Mouse (Mus musculus): Measurements from ENCODE around the gene Zfp408.

The Zfp408 gene

DNA sequence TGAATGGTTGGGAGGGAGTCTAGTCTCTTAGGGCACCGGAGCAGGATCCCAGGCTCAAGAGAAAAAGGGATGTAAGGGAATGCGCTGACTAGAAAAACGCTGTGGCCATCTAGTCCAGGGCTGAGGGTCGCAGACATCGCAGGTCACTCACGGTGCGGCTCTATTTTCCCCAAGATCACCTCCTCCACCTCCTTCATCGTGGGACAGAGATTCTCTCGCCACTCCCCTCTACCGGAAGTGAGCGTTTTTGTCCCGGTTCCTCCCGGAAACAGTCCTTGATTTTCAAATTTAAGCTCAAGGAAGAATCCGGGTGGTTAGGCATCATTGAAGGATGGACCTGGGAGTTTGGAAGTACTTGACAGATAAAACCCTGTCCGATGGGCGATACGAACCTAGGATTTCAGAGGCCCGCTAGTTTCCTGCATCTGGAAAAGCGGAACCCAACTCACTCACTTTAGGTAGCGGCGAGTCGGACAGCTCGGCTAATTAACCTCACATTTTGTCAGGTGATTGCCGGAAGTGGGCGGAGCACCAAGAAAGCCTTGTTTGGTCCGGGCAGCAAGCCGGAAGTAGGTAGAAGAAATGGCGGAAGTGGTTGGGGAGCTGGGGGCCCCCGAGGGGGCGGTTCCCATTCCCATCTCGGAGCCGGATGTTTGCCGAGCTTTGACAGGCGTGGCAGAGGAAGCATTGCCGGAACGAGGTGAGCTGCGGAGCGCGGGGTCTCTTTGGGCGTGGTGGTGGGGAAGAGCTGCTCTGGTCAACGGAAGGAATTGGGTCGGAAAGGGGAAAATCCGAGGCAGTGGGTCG, at the start of gene Zfp408, which contains the start of gene Arhgap1:
Zfp408 (minus strand) TSS at position 239 of the 807 bp plus-strand sequence.
Arhgap1 (plus strand) TSS at position 308 of the 807 bp plus-strand sequence.
- in situ Hi-C loops (cut with MboI; ENCODE audit: low sequenced_read_pairs) = no loop called here

DNA sequence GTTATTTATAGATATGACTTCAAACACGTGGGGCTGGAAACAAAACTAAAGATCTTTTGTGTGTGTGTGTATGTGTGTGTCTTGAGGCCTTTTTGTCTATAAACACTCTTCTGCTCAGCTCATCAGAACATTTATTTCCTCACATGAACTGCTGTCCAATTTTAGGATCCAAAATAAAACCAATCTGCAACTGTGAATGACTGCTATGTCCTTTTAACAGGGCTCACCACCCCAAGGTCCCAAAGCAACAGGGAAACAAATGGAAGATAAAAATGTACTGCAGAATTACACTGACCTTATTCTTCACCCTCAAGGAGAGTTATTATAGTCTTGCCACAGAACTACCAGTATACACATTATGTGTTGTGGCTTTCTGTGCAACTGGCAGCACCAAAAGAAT, 49.6 kb upstream of the Zfp408 start:
- in situ Hi-C loops (cut with MboI; ENCODE audit: low sequenced_read_pairs) = no loop called here

DNA sequence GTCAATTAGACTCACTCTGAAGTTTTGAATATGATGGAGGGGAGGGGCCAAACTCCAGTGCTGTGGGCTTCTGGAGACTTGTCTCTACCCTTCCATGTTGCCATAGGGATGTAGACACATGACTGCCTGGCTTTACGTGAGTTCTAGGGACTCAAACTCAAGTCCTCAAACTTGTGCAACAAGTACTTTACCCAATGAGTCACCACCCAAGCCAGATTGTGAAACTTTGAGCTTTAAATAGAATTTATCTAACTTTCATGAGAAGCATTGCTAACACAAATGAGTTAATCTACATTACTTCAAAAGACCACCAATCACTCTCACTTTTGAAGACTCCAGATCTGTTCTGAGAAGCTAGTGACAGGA, 46.6 kb upstream of the Zfp408 start:
- in situ Hi-C loops (cut with MboI; ENCODE audit: low sequenced_read_pairs) = no loop called here

DNA sequence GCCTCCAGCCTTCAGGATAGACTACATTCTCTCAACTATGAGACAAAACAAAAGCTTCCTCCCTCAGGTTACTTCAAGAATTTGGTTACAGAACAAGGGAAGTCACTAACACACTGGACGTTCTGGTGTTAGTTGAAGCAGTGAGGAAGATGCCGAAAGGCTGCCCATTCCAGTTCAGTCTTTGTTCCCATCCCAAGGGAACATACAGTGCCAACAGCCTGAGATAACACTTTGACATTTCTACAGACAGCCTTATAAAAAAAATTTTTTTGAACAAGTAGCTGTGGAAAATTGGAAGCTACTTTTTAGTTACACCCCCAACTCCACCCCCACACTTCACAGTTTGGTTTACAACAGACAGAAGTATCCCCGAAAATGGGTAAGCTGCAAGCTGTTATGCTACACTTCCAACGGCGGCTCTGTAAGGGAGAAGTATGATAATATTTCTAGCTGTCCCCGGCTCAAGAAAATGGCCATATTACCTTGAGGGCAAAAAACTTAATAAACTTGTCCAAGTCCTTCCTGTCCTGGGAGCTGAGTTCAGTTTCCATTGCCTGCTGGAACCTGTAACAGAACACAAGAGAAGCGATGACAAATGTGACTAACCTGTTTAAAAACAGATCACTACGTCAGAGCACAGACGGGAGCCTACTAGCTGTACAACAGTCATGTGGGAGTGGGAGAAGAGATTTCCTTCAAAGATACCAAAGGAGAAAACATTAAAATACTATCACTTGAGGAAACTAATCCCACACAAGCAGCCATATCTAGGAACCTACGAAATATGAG, 46.0 kb upstream of the Zfp408 start:
- in situ Hi-C loops (cut with MboI; ENCODE audit: low sequenced_read_pairs) = no loop called here

DNA sequence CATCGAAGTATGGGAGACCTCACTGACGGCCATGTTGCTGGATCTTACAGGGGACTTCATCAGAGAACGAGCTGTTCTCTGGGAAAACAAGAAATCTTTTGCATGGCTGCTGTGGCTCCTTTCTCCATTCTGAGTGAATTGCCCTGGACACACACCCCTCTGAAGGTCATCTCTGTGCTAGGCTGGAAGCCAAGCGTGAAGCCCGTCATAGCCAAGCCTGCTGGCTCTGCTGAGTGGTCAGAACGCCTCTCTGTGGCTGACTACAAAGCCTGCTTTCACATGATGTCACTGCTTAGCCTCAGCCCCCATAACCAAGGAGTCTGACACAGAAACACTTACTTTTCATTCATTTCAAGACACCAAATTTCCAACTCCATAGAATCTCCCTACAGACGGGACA, 39.9 kb upstream of the Zfp408 start:
- in situ Hi-C loops (cut with MboI; ENCODE audit: low sequenced_read_pairs) = no loop called here

DNA sequence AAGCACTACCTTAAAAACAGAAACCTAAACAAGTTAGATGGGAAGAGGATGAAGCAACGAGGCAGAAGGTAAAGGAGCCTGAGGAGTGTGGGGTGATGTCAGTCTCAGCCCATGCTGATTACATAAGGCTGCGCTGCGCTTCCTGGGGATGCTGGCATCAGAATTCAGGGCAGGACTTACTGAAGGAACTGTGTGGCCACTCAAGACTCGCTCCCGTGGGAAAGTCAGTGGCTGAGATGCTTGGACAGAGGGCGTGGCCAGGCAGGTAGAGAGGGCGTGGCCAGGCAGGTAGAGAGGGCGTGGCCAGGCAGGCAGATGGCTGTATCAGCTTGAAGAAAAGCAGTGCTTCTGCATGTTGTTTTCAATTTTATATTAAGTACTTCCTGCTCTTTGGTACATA, 34.3 kb upstream of the Zfp408 start:
- in situ Hi-C loops (cut with MboI; ENCODE audit: low sequenced_read_pairs) = no loop called here

DNA sequence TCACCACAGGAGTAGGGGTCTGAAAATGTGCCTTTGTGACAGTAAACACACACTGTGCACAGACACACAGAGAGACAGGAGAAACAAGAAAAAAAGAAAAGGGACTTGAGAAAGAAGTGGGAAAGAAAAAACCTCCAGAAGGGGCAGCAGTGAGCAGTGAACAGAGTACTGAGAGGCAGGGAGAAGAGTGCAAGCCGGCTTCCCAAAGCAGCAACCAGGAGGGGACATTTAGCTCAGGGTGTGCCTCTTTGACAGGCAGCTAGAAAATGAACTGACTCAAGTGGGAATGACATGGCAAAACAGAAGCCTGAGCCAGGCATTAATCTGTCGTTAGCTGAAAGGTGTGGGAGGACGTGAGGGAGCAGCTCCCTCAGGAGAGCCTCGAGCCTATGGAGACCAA, 33.3 kb upstream of the Zfp408 start:
- in situ Hi-C loops (cut with MboI; ENCODE audit: low sequenced_read_pairs) = no loop called here

DNA sequence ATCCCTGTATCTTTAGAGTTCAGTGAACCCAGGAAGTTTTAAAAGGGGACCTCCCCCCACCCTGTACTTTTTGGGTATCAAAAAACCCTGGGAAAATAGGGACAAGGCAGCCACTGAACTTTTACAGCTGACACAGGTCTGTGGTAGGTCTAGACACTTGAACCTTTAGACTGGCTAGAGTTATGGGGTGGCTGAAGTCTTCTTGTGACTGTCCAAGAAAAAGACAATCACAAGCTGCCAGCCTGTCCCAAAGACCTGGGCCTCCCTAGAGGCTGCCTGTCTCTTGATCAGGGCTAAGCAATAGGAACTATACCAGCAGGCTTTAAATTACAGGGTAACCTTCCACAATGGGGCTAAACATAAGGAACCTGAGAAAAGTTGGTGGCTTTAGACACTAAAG, 27.4 kb upstream of the Zfp408 start:
- in situ Hi-C loops (cut with MboI; ENCODE audit: low sequenced_read_pairs) = no loop called here

DNA sequence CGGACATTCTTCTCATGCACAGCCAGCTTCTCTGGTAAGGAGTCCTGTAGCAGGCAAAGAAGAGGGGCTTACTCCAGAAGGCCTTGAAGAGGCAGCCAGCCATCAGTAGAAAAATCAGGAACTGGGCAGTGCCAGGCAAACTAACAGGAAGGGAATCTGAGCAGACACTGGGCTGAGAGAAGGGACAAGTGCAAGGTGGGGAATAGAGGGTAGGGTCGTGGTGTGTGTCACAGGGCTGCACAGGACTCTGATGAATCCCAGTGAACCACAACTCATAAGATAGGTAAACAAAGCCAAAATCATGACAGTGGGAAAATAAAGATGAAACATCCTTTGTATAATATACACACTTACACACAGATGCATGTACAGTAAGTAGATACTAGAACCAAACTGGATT, 26.8 kb upstream of the Zfp408 start:
- in situ Hi-C loops (cut with MboI; ENCODE audit: low sequenced_read_pairs) = no loop called here

DNA sequence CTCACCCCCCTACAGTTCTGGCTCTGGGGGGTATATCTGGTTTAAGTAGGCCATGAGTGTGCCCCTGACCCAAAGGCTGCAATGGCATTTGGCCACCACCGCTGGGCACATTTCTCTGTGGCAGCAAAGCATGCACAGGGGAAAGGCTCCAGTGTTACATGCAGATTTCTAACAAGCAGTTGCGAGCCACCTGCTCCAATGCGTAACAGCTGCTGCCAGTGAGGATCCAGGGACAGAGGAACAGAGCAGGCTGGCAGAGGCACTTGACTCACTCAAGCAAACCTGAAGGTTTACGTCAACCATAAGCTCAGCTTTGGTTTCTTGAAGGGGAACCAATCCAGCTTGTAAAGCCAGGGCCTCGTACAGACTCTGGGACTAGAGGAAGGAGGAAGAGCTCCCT, 25.3 kb upstream of the Zfp408 start:
- in situ Hi-C loops (cut with MboI; ENCODE audit: low sequenced_read_pairs) = no loop called here

DNA sequence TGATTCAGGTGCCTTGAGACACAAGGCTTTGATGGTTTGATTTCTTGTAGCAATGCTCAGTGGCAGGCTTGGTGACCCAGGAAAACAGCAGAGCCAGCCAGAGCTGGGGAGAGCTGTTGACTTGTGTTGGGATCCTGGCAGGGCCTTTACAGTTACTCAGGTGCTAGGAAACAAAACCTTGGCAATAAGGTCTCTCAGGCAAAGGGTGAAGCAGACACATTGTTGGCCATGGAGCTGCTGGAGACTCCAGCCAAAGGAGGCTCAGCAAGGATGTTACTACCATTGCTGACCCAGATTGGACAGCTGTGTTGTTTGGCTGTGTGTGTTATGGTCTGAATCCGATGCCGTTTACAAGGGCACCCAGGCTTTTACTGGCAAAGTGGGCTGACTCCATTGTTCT, 24.0 kb upstream of the Zfp408 start:
- in situ Hi-C loops (cut with MboI; ENCODE audit: low sequenced_read_pairs) = no loop called here

DNA sequence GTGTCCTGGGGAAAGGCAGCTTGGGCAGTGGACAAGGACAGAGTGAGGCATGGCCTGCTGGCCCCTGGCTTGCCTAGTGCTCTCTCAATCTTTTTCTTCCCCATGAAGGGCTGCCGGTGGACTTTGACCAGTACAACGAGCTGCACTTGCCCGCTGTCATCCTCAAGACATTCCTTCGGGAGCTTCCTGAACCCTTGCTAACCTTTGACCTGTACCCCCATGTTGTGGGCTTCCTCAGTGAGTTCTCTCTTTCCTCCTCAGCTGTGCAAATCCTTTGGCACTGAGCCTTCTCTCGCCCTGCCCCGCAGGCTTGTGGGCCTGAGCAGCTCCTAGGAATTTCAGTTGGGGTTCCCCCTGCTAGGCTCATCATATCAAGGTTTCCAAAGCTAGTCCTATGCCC, 20.4 kb upstream of the Zfp408 start:
- in situ Hi-C loops (cut with MboI; ENCODE audit: low sequenced_read_pairs) = no loop called here

DNA sequence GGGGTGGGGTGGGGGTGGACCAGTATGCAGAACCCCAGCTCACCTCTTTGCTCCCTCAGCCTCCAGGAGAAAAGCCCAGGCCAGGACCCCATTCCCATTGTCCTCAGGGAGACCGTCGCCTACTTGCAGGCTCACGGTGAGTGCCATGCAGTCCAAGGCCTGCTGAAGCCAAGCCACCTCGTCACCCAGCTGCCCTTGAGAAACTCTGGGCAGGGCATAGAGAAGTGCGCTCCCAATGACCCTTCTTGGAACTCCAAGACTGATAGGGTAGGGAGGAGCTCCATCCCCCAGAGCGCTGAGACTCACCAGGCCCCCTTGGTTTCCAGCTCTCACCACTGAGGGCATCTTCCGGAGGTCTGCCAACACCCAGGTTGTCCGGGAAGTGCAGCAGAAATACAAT, 19.7 kb upstream of the Zfp408 start:
- in situ Hi-C loops (cut with MboI; ENCODE audit: low sequenced_read_pairs) = no loop called here

DNA sequence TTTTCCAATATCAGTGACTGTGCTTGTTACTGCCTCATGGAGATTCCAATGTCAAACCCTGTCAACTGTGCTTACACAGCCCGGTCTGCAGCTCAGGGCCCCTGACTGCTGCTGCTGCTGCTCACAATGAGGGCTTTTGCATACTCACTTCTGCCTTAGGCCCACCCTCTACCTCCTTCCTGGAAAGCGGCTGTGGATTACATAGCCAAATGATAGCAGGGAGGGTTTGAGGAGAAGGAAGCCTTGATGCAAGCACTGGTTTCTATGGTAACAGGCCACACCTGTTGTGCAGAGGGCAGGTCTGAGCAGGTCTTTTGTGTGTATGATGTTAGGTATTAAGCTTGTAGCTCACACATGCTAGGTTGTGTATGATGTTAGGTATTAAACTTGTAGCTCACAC, 18.2 kb upstream of the Zfp408 start:
- in situ Hi-C loops (cut with MboI; ENCODE audit: low sequenced_read_pairs) = no loop called here

DNA sequence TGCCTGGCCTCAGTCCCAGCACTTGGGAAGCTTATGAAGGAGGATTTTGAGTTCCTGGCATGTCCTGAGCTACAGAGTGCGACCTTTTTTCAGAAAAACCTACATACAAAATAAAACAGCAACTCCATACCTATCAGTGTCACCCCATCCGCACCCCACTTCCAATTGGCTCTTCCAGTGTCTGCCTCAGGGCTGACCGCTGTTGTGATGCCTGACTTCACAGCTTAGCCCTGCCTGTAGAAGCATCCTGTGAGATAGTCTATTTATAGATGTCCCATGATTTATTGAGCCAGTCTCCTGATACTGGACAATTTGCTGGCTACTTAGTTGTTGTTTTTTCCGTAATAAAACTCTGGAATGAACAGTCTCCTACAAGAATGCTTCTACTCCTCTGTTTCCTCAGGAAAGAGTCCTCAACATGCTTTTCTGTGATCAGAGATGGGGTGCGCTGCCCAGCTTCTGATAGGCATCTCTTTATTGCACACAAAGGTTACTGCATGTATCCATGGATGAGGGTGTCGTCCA, 16.9 kb upstream of the Zfp408 start:
- in situ Hi-C loops (cut with MboI; ENCODE audit: low sequenced_read_pairs) = no loop called here

DNA sequence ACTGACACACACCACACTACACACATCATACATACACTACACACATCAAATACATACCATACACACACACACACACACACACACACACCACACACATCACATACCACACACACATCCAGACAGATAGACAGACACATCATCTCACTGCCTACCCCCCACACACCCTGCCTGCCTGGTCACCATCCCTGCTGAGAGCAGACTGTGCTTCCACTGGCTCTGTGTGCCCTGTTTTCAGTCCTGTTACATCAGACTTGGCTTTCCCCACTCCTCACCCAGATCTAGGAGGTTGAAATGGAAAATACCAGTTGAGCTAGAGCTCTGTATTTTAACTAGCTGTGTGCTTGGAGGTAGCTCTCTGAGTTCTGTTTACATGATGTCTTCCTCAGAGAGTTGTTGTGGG, 15.2 kb upstream of the Zfp408 start:
- in situ Hi-C loops (cut with MboI; ENCODE audit: low sequenced_read_pairs) = no loop called here

DNA sequence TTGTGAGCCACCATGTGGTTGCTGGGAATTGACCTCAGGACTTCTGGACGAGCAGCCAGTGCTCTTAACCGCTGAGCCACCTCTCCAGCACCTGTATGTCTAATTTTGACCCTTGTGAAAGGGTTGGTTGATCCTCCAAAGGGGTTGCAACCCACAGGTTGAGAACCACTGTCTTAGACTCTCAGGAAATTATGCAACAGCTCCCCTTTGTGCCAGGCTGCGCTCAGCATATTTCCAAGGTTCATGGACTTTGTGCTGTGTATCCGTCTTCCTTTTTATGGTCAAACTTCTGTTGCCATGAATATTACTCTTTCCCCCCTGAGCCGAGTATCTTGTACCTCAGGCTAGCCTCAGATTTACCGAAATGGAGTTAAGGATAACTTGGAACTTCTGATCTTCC, 11.4 kb upstream of the Zfp408 start:
- in situ Hi-C loops (cut with MboI; ENCODE audit: low sequenced_read_pairs) = no loop called here

DNA sequence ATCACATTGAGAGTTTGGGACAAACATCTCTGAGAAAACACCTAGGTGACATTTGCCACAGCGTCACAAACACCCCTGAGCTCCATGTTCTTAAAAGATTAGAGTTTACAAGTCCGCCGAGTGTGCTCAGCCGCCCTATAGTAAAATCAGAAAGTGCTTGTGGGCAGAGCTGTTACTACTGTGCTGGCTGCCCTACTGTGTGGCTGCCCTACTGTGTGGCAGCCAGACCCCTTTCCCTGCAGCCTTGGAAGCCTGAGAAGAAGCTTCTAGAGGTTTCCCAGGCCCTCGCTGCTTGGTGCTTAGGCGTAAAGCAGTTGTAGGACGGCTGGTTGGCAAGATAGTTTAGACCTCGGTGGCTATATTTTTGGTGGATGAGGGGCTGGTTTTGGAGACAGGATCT, 10.1 kb upstream of the Zfp408 start:
- in situ Hi-C loops (cut with MboI; ENCODE audit: low sequenced_read_pairs) = no loop called here

DNA sequence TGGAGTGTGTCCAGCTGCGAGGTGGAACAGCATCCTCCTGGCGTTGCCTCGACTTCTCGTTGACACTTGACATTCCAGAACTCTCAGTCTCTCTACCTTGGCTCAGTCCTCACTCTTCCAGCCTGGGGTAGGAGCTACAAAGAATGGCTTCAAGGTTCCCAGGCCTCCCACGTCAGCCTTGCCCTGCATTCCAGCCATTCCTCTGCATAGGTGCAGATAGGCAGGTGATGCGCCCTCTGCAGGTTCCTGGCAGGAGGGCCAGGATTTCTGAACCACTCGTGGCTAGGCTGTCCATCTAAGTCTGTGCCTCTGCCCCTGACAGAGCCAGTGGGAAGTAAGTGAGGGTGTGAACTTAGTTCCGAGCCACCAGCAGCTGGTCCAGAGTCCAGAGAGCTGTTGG, 7.2 kb upstream of the Zfp408 start:
- in situ Hi-C loops (cut with MboI; ENCODE audit: low sequenced_read_pairs) = no loop called here

DNA sequence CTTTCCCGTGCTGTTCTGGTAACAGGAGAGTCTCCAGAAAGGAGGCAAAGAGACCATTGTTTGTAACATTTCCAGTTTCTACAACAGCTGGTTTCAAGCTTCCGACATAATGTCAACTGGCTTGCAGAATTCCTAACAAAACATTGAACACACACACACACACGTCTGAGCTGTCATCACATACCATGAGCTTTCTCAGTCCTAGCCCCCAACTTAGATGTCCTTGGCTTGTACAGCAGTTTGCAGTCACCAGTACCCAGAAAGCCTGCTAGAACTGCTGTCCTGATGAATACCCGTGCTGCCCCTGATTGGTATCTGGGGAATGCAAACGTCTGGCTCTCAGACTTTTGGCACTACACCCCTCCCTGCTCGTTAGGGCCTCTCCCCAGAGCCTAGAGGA, 6.2 kb upstream of the Zfp408 start:
- in situ Hi-C loops (cut with MboI; ENCODE audit: low sequenced_read_pairs) = no loop called here

DNA sequence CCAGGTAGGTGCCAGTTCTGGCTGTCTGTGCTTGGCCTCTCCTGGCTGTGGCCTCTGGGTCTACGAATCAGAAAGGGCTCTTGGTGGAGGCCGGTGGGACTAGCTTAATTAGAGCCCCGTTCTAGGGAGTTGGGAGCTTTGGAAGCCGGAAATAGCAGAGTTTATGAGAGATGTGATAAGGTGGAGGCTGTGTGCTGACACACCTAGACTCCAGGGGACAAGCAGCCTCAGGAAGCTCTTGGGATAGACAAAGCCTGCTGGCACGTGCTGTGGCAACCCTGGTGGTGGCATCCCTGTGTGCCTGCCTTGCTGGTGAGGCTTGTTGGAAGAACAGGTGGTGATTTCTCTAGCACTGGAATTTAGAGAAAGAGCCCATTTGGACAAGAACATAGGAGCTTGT, 5.8 kb upstream of the Zfp408 start:
- in situ Hi-C loops (cut with MboI; ENCODE audit: low sequenced_read_pairs) = no loop called here

DNA sequence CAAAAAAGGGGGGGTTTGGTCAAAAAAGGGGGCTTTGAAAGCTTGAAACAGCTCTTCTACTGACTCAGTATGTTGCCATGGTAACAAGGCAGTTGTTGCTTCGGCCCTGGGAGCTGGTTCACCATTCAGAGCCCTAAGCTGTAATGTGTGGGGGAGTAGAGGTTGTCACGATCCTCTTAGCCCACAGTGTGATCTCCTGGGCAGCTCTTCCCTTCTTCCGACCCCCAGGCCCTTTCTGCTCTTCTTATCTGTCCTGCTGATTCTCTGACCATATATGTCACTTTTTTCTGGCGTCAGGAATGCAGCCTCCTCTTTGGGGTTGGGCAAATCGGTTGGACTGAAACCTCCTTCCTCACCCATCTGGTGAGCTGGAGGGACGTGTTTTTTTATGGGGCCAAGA, 3.3 kb upstream of the Zfp408 start:
- in situ Hi-C loops (cut with MboI; ENCODE audit: low sequenced_read_pairs) = no loop called here

All from CH12F3 (cell line).